Mouse (Mus musculus): ENCODE measurements around the gene Gm17949. TPM values are rescaled to one million over a fixed set of nuclear protein-coding genes. Genes with fewer than 3 reads are reported as not detected.

The Gm17949 gene
- total RNA-seq, 2 experiments from 2014 or later = 0.21 to 0.33 TPM

DNA sequence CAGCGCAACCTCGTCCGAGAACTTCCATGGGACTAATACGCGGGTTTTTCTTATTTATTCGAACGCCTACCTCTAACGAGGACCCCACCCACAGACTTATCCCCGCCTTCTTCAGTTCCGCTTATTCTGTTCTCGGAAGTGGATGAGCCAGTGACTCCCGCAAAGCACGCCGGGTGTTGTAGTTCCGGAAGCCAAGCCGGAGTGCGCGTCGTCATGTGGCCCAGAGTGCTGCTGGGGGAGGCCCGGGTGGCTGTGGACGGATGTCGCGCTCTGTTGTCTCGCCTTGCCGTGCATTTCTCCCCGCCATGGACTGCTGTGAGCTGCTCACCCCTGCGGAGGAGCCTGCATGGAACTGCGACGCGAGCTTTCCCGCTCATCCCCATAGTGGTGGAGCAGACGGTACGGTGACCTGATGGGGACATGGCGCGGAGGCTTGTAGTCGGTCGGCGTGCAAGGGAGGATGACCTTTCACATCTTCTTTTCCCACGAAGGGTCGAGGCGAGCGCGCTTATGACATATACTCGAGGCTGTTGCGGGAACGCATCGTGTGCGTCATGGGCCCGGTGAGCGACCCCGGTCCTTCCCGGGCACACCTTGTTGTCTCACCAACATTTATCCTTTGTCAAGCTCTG is 21.0 kb upstream of the Gm17949 start, which contains the start of gene Clpp:
Gene Clpp, plus strand, starts transcription at position 191 of the 632 bp plus-strand sequence.
- DNase-seq = peak; percentile 95

DNA sequence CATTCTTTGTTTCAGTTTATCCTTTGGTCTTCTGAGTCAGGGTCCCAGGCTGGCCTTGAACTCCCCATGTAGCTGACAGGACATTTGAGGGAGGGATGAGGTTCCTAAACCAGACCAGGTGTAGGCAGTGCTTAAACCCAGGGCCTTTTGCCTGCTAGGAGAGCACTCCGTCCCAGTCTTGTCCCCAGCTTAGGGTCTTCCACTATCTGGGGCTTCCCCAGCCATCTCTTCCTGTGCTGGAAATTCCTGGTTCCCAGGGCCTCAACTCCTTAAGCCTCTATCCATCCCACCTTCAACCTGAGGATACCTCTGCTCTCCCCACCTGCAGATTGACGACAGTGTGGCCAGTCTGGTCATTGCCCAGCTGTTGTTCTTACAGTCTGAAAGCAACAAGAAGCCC is 20.3 kb upstream of the Gm17949 start:
- DNase-seq = no peak

DNA sequence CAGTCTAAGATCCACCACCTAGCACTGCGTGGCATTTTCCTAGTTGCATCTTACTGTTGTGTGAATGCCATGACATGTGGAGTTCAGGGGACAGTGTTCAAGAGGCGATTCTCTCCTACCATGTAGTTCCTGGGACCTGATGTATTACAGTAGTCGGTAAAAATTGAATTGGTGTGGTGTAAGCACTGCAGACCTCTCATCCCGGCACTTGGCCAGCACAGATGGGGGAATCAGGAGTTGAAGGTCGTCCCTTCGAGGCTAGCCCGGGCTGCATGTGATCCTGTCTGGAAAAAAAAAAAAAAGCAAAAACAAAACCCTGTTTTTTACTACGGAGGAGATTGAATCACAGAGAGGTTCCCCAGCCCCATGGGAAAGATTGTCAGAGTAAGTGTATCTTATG is 16.2 kb upstream of the Gm17949 start:
- DNase-seq = peak; percentile 53

DNA sequence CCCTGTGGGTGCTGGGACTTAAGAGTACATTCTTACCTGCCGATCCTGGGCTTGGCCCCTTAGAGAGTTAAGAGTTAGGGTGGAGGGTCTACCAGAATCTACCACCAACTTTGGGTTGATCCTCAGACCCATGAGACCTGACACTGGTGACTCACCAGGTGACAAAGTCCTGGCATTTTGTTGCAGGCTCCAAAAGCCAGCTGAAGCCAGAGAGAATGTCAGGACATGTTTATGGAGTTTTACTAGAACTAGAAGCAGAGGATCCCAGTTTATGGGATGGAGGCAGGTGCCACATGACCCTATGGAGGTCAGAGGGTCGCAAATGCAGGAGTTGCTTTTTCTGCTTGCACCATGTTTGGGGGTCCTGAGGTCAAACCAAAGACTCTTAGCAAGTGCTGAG is 14.8 kb upstream of the Gm17949 start:
- DNase-seq = no peak

DNA sequence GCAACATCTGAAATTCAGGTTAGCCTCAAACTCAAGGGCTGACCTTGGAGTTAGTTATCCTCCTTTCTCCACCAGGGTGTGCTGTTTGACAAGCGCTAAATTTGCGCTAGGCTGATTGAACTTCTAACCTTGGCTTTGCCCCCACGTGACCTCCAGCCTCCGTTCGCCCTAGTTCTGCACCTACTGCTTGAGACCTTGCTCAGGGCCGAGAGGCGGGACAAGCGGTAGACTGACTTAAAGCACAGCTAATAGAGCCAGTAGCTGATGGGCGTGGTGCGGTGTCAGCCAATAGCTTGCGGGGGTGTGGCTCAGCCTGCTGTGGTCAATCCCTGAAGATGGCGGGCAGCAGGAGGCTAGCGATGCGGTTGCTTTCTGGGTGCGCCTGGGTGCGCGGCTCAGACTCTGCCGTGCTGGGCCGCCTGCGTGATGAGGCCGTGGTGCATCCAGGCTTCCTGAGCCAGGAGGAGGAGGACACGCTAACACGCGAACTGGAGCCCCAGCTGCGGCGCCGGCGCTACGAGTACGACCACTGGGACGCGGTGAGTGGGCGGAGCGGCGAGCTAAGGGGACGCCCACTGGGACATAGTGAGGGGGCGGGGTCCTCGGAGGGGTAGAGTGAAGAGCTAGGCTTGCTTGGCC is 14.1 kb upstream of the Gm17949 start, which contains the start of gene Alkbh7:
Gene Alkbh7, plus strand, starts transcription at position 311 of the 639 bp plus-strand sequence.
- peak; percentile 96 for DNase-seq

DNA sequence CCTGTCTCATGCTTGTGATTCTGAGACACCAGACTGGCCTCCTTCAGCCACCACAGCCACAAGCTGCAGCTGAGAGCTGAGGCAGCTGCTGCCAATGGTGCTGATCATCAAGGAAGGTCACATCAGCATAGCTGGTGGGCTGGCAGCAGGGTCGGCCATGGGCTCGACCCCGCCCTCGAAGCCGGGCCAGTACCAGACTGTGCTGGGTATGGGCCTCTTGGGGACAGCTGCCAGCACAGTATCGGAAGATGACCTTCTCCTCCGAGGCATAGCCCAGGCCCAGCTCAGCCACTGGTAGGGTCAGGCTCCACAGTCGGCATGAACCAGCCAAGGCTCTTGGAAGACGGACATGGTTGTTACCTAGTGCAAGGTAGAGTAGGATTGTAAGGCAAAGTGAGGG is 11.9 kb upstream of the Gm17949 start:
- DNase-seq = peak; percentile 70

DNA sequence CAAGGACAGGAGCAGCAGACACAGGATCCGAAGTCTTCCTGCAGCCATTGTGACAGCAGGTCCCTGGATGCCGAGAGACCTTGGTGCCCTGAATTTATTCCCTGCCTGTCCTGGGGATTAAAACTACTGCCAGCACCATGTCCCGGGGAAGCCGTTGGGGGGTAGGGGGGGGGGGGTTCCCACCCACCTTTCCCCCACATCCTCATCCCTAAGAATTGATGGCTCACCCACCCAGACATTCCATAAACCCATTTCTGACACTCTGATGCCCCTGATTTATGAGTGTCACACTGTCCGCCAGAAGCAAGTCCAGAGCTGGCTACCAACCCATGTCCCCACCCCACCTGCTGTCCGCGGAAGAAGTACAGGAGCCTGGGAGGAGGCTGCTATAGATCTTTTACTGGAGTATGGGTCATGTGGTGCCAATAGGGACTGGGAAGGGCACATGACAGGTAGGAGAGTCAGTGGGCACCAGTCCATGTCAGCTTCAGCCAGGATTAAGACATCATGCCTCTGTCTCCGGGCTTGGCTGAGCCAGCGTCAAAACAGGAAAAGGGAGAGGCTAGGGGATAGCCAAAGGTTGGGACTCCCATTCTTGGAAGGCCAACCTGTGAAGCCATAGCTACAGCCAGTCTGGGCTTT is 11.2 kb upstream of the Gm17949 start, which contains the start of gene Pspn:
Gene Pspn, minus strand, starts transcription at position 51 of the 642 bp plus-strand sequence.
- peak; percentile 47 for DNase-seq

DNA sequence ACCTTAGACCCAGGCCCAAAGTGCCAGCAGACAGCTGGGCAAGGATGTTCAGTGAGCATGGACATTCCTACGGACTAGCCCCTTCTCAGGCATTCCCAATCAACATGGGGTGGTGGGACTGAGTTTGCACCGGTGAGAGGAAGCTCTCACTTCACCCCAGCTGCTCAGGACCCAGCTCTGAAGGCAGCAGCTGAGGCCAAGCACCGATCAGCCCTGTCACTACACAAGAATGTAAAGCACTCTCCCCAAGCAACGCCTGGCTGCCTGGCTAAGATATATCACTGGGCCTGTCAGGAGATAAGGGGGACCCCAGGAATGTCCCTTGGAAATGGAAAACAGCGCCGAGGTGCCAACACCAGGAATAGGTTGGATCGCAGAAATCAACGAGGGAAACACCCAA is 10.0 kb upstream of the Gm17949 start:
- no peak for DNase-seq

DNA sequence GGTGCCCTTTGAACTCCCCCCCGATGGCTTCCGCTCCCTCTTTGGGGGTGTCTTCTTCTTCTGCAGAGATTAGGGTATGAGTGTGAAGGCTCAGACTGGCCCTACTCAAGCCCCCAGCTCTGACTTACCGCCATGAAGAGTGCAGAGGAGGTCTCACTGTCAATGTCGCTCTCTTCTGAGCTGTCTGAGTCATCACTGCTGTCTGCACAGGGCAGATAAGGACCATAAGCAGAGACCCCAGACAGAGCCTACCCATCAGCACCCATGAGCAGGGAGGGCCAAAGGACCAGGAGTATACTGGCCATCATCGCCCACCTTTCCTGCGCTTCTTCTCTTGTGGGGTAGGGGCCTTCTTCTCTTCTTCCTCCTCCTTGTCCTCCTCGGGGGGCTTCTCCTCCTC is 7.3 kb upstream of the Gm17949 start:
- DNase-seq = no peak

DNA sequence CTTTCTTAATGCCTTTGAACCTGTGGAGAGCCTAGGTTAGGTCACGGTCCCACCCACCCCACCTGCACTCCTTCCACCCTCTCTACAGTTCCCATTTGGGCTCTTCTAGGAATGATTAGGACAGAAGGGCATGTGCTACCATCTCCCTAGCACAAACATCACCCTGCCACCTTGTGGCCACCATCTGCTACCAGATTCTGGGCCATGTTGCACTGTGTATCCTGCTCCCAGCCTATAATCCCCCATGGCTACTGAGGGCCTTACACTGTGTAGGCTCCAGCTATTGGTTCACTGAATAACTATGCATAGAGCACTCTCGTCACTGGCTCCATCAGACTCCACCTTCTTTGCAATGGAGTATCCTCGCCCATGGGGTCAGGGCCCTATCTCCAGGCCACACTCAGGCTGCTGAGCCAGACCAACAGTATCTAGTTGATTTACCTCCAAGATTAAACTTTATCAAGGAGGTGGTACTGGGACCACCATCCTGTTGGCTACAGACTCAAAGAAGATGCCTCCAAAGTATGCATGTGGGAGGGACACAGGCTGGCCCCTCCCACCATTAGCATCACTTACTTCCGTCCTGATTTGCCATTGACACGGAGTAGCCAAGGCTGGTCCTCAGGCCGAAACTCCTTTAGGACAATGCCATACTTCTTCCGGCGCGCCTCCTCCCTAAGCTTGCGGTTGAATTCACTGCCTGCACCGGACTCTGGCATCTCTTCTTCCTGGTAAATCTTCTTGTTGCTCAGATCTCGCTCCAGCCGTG is 3.9 kb upstream of the Gm17949 start:
- no peak for DNase-seq

DNA sequence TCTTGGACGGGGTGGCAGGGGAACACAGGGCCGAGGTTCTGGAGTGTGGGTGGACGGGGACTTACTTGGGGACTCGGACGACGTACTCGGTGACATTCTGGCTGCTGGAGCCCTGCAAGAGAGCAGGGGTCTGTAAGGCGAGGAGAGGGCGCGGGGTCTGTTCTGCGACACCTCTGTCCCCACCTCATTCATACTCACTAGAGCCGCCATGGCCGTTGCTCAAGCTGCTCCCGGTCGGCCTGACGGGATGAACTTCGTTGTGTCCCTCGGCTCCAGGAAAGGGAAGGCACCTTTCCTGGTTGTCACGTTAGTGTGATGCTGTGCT is 396 bp upstream of the Gm17949 start:
- DNase-seq = no peak

DNA sequence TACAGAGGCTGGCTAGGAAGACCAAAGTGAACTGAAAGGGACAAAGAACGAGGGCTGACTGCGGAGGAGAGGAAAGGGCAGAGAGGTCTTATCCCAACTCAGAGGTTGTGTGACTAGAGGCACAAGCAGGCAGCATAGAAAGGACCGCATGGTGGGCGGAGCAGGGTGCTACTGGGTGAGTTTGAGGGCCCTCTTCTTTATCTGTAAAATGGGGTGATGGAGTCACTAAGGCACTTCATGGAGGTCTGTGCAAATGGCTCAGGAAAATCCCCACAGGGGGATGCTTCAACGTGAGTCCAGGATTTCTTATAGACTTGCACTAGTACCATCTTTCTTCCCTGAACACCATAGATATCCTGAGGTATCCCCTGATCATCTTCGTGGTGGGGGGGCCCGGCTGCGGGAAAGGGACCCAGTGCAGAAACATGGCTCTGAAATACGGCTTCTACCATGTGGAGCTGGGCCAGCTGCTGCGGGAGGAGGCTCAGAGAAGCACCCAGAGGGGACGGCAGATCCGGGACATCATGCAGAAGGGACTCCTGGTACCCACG is 1.1 kb downstream of the Gm17949 start:
- no peak for DNase-seq

DNA sequence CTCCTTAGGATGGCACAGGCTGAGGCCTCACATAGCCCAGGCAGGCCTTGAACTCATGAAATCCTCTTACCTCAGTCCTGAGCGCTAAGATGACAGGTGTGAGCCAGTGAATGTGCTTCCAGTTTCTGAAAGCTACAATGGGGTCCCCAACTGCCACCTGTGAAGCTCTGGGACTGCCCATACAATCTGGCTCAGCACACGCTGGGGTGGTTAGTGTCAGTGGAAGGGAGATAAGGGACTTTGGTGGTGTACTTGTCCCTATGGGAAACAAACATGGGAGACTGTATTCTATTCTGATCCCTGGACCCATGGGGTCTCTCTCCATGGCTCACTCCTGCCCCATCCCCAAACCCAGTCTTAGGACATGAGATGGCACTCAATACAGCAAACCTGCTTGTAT is 8.4 kb downstream of the Gm17949 start:
- DNase-seq = no peak

DNA sequence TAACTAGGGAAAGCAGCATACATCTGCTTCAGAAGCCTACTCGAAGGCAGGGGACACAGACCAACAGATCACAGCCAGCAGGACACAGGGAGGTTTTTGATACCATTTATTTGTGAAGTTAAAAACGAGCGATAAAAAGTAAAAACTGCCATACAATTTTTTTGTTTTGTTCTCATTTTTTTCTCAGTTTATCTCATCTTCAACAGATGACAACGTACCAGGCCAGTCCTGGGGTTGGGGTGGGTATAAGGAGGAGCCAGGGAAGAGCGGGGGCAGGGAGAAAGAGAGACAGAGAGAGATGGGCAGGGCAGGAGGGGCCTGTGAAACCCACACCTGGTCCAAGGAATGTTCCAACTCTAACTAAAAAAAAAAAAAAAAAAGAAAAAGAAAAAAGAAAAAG is 9.7 kb downstream of the Gm17949 start:
- DNase-seq = no peak

DNA sequence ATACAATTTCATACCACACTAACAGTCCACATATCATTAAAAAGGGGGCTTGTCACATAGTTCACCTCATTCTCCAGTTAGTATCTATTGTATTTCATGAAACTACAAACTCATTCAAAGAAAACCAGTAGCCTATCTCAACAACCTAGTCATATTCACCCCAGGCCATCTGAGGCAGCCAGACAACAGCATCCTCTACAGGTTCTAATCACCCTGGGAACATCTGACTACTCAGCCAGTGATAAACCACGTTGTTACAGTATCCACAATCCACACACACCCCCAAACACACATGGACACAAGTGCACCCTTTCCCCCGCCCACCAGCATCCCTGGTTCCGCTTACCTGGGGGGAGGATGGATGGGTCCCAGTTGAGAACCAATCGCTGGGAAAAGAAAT is 16.2 kb downstream of the Gm17949 start:
- DNase-seq = no peak

DNA sequence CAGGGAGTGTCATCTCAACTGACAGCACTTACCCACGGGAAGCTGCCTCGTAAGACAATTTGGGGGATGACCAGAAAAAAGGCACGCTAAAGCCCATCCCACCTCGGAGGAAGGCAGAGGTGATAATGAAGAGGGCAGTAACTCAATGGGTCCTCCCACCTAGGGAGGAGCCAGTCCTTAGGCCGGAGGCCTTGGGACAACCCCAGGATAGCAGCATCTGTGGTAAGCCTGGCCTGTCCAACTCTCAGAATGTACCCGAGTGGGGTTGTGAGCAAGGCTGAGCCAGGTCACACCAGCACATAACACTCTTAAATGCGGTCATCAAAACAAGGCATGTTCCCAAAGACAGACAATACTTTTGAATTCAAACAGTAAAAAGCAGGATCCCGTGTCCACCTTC is 18.4 kb downstream of the Gm17949 start:
- DNase-seq = peak; percentile 49

DNA sequence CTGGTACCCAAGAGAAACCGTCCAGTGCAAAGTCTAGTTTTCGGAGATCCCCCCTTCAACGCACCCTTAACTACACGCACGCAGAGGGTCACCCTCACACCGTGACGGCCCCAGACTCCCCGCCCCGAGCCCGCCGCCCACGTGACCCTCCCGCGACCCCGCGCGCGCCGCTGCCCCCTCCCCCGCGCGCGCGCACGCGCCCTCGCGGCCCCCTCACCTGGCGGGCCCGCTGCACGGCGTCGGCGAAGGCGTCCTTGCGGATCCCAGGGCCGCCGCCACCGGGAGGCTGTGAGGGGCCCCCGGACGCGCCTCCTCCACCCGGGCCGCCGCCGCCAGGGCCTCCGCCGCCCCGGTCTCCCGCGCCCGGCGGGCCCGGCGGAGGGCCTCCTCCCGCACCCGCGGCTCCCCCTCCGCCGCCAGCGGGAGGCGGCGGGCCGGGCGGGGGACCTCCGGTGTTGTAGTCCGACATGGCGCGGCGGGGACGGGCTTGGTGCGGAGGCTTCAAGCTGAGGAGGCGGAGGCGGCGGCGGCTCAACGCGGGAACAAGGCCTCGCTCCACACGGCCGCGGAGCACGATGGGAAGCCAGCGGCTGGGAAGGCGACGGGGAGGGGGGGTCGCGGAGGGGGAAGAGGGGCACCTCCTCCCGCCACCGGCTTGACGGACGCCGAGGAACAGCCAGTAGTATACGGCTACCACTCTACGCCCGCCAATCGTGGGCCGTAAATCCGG is 19.8 kb downstream of the Gm17949 start, which contains the start of gene Khsrp:
Gene Khsrp, minus strand, starts transcription at position 592 of the 730 bp plus-strand sequence.
- peak; percentile 67 for DNase-seq

DNA sequence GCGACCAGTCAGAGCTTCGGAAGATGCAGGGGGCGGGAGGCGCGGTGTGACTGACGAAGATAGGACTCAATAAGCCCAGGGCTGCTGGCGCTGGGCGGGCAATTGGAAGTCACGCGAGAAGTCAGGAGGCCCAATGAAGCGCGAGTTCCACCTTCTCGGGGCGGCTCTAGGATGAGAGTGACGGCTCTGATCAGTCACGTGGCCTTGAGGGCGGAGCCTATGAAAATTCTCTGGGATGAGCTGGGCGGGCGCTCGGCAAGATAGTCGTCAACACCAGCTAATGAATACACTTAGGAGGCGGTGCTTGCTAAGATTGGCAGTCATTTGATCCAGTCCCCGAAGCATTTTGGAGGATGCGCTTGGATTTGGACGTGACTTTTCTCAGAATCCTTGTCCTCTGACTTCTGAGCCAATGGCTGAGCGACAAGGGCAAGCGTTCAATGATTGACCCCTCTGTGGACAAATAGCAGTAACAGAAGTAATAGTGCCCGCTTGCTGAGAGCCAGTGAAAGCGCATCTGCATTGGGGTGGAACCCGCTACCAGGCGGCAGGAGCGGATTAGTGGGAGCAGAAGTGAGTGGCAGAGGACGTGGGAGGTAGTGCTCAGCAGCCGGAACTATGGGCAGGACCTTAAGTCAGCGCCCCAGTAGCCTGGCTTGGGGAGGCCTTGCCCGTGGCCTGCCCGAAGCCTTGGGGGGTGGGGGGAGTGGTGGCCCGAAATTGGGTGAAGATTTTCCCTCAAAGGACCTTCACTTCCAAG is 20.6 kb downstream of the Gm17949 start:
- DNase-seq = peak; percentile 98

DNA sequence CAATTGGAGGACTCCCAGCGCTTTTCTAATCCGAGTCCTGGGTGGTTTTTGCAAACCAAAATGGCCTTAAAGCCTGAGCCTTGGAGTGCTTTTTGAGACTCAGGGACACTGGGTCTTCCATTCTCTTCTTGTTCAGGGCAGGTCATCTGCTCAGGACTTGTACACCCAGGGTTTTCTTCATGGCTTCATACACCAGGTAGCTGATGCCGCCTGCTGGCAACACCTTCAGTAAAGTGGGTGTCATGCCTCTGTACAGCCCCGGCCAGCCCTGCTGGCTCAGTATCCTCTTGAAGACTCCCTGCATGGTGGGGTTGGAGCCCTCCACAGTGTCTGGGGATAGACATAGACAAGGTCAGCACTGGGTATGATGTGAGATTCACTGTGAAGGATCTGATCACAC is 21.6 kb downstream of the Gm17949 start:
- DNase-seq = no peak

DNA sequence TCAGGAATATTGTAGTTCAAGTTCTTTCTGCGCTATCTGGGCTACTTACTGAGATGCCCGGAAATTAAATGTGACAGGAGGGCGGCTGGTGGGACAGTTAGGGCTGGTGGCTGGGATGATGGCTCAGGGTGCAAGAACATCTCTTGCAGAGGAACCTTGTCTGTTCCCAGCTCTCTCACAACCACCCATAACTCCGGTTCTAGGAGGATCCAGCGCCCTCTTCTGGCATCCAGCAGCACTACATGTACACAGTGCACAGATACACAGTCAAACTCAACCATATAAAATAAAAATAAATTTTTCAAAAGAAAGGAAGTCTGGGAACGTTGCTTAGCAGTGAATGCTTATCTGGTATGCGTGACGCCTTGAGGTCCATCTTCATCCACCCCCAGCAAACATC is 27.7 kb downstream of the Gm17949 start:
- DNase-seq = no peak

DNA sequence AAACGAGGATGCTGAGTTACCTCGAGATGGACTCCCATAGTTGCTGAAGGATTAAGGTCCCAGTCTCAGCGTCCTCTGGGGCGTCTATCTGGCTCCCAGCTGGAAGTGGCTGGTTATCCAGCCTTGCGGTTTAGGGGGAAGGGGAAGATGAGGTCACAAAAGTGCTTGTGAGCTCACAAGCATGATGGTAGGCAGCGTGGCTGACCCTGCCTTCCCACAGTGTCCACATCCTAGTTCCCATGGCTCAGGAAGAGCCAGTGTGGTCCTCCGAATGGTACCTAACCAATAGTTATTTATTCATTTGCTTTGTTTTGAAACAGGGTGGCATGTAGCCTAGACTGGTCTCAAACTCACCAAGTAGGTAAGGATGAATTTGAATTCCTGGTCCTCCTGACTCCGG is 30.3 kb downstream of the Gm17949 start, which contains the start of gene Slc25a41:
Gene Slc25a41, minus strand, starts transcription at position 101 of the 400 bp plus-strand sequence.
- no peak for DNase-seq
